Mouse (Mus musculus): ENCODE data around the gene Gabrr3. TPM values are rescaled to one million over a fixed set of nuclear protein-coding genes. Genes with fewer than 3 reads are reported as not detected.

The Gabrr3 gene
- polyA plus RNA-seq, 1 experiment from 2014 or later: not detected

- Histone ChIP-seq H3K4me3 (replicated peaks; ENCODE audit: low read length) (no peak overlapping the region), H3K27ac (ENCODE audit: low read length) (no peak overlapping the region), H3K4me2 (ENCODE audit: low read length) (no peak overlapping the region), H3K4me1 (replicated peaks; ENCODE audit: control insufficient read depth, insufficient read depth, low read length) (no peaks in the 10 kb centered on the region), H3K9ac (replicated peaks; ENCODE audit: low read depth, low read length) (no peak overlapping the region), H3K27me3 (replicated peaks; ENCODE audit: control insufficient read depth, insufficient read depth, low read length) (no peaks in the 10 kb centered on the region), H3K9me3 (ENCODE audit: control insufficient read depth, low read length) (no peaks in the 10 kb centered on the region), H3K36me3 (ENCODE audit: control insufficient read depth, insufficient read depth) (no peaks in the 10 kb centered on the region)
- 60% methylated on average over 9 of the region's 9 CpGs for WGBS
- 0 out of 2 replicates have a peak, but pooled peaks have one; percentile 38 for ATAC-seq
These were observed 13.2 kb downstream of the Gabrr3 start for GRCm38 (mm10) chr16:59420237-59420866.

DNA sequence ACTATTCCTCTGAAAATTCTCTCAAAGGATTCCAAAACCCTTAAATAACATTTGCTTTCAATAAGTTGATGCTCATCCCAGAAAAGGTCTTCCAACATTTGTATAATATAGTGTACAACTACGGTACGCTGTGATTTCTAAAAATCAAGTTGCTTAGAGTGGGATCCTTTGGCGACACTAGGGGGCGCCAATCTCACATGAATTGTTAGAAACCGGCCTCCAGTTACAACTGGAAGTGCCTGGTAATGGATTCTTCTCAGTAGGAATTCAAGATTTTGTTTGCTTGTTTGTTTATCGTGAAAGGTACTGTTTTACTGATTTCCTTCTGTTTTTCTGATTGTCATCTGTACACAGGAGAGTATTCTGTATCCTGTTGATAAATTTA lies 13.7 kb downstream of the Gabrr3 start:
- H3K36me3 ChIP-seq (ENCODE audit: control insufficient read depth, insufficient read depth): no peaks in the 10 kb centered on the region
- no peaks in the 10 kb centered on the region for H3K9me3 ChIP-seq (ENCODE audit: control insufficient read depth, low read length)
- WGBS: 12% methylated on average over 6 of the region's 6 CpGs
- no peak overlapping the region for H3K9ac ChIP-seq (replicated peaks; ENCODE audit: low read depth, low read length)
- H3K4me3 ChIP-seq (replicated peaks; ENCODE audit: low read length): no peak overlapping the region
- no peaks in the 10 kb centered on the region for H3K27me3 ChIP-seq (replicated peaks; ENCODE audit: control insufficient read depth, insufficient read depth, low read length)
- ATAC-seq: peak; percentile 86
- H3K4me1 ChIP-seq (replicated peaks; ENCODE audit: control insufficient read depth, insufficient read depth, low read length): no peaks in the 10 kb centered on the region
- no peak overlapping the region for H3K4me2 ChIP-seq (ENCODE audit: low read length)
- H3K27ac ChIP-seq (ENCODE audit: low read length): no peak overlapping the region

GRCm38 (mm10) chr16:59421571-59422345 lies 14.6 kb downstream of the Gabrr3 start:
- ATAC-seq: no peak
- no peak overlapping the region for H3K4me3 ChIP-seq (replicated peaks; ENCODE audit: low read length)
- no peaks in the 10 kb centered on the region for H3K4me1 ChIP-seq (replicated peaks; ENCODE audit: control insufficient read depth, insufficient read depth, low read length)
- no peaks in the 10 kb centered on the region for H3K36me3 ChIP-seq (ENCODE audit: control insufficient read depth, insufficient read depth)
- H3K9me3 ChIP-seq (ENCODE audit: control insufficient read depth, low read length): no peaks in the 10 kb centered on the region
- 60% methylated on average over 13 of the region's 13 CpGs for WGBS
- H3K4me2 ChIP-seq (ENCODE audit: low read length): no peak overlapping the region
- H3K27me3 ChIP-seq (replicated peaks; ENCODE audit: control insufficient read depth, insufficient read depth, low read length): no peaks in the 10 kb centered on the region
- H3K27ac ChIP-seq (ENCODE audit: low read length): no peak overlapping the region
- no peak overlapping the region for H3K9ac ChIP-seq (replicated peaks; ENCODE audit: low read depth, low read length)

DNA sequence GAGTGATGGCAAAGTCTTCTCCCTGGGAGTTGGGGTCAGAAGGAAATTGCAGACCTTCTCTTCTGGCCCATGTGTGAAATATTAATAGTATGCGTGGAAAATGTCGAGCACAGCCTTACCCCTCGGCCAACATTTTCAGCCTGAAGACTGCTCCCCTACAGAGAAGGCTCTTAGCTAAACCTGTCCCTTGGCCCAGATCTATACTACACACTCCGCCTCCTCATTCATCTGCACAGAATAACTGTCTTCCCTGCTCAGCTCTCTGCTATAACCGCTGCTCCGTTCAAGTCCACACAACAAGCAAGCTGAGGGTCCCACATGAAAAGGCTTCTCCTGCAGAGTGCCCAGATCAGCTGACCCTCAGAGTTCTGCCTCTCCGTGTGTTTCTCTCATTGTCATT lies 20.8 kb downstream of the Gabrr3 start:
- Histone ChIP-seq H3K4me3 (replicated peaks; ENCODE audit: low read length) (no peak overlapping the region), H3K9ac (replicated peaks; ENCODE audit: low read depth, low read length) (no peak overlapping the region), H3K36me3 (ENCODE audit: control insufficient read depth, insufficient read depth) (no peaks in the 10 kb centered on the region), H3K9me3 (ENCODE audit: control insufficient read depth, low read length) (no peaks in the 10 kb centered on the region), H3K27ac (ENCODE audit: low read length) (no peak overlapping the region), H3K4me1 (replicated peaks; ENCODE audit: control insufficient read depth, insufficient read depth, low read length) (no peaks in the 10 kb centered on the region), H3K27me3 (replicated peaks; ENCODE audit: control insufficient read depth, insufficient read depth, low read length) (no peaks in the 10 kb centered on the region), H3K4me2 (ENCODE audit: low read length) (no peak overlapping the region)
- no peak for ATAC-seq
- 63% methylated on average over 7 of the region's 7 CpGs for WGBS

- no peaks in the 10 kb centered on the region for H3K4me1 ChIP-seq (replicated peaks; ENCODE audit: control insufficient read depth, insufficient read depth, low read length)
These were observed 26.0 kb downstream of the Gabrr3 start for GRCm38 (mm10) chr16:59433181-59433580.

DNA sequence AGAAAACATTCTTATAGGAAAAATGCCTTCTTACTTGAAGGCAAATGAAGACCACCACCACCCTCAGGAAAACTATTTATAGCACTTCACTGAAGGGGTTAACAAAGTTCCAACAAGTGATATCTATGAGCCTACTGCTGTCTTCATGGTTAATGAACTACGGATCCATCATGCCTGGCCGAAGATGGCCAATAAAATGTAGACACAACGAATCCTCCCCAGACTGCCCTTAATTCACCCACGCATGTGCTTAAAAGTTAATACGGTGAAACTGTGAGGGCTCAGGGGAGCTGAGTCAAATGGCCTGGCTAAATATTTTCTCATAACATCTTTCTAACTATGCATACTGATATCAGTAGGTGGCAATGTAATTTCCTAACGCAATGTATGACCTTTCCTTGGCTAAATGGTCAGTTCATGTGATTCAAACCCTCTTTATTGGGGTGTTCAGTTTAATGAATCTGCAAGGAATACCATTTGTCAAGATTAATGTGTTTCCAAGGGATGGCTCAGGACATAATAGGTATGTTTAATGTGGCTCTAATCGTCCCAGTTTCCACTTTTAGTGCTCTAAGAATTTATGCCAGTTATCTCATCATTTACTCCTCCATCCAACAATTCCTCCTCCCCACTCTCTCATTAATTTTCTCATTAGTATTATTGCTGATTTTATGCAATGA lies 37.9 kb downstream of the Gabrr3 start:
- Histone ChIP-seq H3K27ac (ENCODE audit: low read length) (no peak overlapping the region), H3K9me3 (ENCODE audit: control insufficient read depth, low read length) (no peaks in the 10 kb centered on the region), H3K4me3 (replicated peaks; ENCODE audit: low read length) (no peak overlapping the region), H3K27me3 (replicated peaks; ENCODE audit: control insufficient read depth, insufficient read depth, low read length) (no peaks in the 10 kb centered on the region), H3K36me3 (ENCODE audit: control insufficient read depth, insufficient read depth) (no peaks in the 10 kb centered on the region), H3K4me2 (ENCODE audit: low read length) (no peak overlapping the region), H3K4me1 (replicated peaks; ENCODE audit: control insufficient read depth, insufficient read depth, low read length) (no peaks in the 10 kb centered on the region), H3K9ac (replicated peaks; ENCODE audit: low read depth, low read length) (no peak overlapping the region)
- 91% methylated on average over 7 of the region's 7 CpGs for WGBS
- ATAC-seq: no peak

More at GRCm38 (mm10) chr16:59433181-59433580, 26.0 kb downstream of the Gabrr3 start:
- H3K36me3 ChIP-seq (ENCODE audit: control insufficient read depth, insufficient read depth): no peaks in the 10 kb centered on the region
- H3K27ac ChIP-seq (ENCODE audit: low read length): no peak overlapping the region
- WGBS: 83% methylated on average over 11 of the region's 11 CpGs
- no peak overlapping the region for H3K4me2 ChIP-seq (ENCODE audit: low read length)
- H3K27me3 ChIP-seq (replicated peaks; ENCODE audit: control insufficient read depth, insufficient read depth, low read length): no peaks in the 10 kb centered on the region
- ATAC-seq: no peak
- H3K9ac ChIP-seq (replicated peaks; ENCODE audit: low read depth, low read length): no peak overlapping the region
- H3K4me3 ChIP-seq (replicated peaks; ENCODE audit: low read length): no peak overlapping the region
- no peaks in the 10 kb centered on the region for H3K9me3 ChIP-seq (ENCODE audit: control insufficient read depth, low read length)

DNA sequence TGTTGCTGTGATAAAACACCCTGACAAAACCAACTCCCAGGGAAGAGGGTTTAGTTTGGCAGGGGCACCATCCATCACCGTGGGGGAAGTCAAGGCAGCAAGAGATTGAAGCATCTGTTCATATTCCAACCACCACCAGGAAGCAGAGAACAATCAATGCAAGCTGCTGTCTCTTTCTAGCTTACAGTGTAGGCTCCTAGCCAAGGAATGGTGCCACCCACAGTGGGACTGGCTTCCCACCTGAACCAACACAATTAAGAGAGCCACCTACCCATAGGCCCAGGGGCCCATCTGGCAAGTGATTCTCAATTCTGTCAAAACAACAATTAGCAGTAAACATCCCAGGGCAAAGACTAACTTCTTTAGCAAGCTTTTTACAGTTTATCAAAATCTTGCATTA lies 41.0 kb downstream of the Gabrr3 start:
- no peaks in the 10 kb centered on the region for H3K27me3 ChIP-seq (replicated peaks; ENCODE audit: control insufficient read depth, insufficient read depth, low read length)
- no peaks in the 10 kb centered on the region for H3K9me3 ChIP-seq (ENCODE audit: control insufficient read depth, low read length)
- no peak overlapping the region for H3K4me2 ChIP-seq (ENCODE audit: low read length)
- no peaks in the 10 kb centered on the region for H3K4me1 ChIP-seq (replicated peaks; ENCODE audit: control insufficient read depth, insufficient read depth, low read length)
- no peak overlapping the region for H3K9ac ChIP-seq (replicated peaks; ENCODE audit: low read depth, low read length)
- no peaks in the 10 kb centered on the region for H3K36me3 ChIP-seq (ENCODE audit: control insufficient read depth, insufficient read depth)
- ATAC-seq: 0 out of 2 replicates have a peak, but pooled peaks have one; percentile 36
- WGBS: 72% methylated on average over 1 of the region's 1 CpGs
- no peak overlapping the region for H3K4me3 ChIP-seq (replicated peaks; ENCODE audit: low read length)
- no peak overlapping the region for H3K27ac ChIP-seq (ENCODE audit: low read length)

- Histone ChIP-seq H3K36me3 (ENCODE audit: control insufficient read depth, insufficient read depth) (no peaks in the 10 kb centered on the region), H3K4me2 (ENCODE audit: low read length) (no peak overlapping the region), H3K9me3 (ENCODE audit: control insufficient read depth, low read length) (no peaks in the 10 kb centered on the region), H3K9ac (replicated peaks; ENCODE audit: low read depth, low read length) (no peak overlapping the region), H3K4me3 (replicated peaks; ENCODE audit: low read length) (no peak overlapping the region), H3K4me1 (replicated peaks; ENCODE audit: control insufficient read depth, insufficient read depth, low read length) (no peaks in the 10 kb centered on the region), H3K27me3 (replicated peaks; ENCODE audit: control insufficient read depth, insufficient read depth, low read length) (no peaks in the 10 kb centered on the region), H3K27ac (ENCODE audit: low read length) (no peak overlapping the region)
- ATAC-seq: no peak
These were observed 42.0 kb downstream of the Gabrr3 start for GRCm38 (mm10) chr16:59449092-59449491.

DNA sequence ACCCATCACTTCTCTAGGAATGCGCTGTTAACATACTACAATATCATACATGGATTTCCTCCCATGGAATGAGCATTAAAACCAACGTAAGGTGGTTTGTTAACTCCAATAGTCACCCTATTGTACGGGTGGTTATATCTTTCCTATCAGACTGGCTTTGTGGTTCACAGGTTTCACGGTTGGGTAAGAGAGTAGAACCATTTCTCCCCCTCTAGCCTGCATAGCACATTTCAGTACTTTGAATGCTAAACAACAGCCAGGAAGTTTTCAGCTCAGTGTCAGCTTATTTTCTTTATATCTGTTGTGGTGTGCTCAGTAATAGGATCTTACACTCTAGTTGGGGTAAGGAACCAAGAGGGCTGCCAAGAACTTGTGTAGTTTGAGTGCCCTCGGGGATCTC lies 44.7 kb downstream of the Gabrr3 start:
- no peaks in the 10 kb centered on the region for H3K36me3 ChIP-seq (ENCODE audit: control insufficient read depth, insufficient read depth)
- H3K9me3 ChIP-seq (ENCODE audit: control insufficient read depth, low read length): no peaks in the 10 kb centered on the region
- no peak overlapping the region for H3K9ac ChIP-seq (replicated peaks; ENCODE audit: low read depth, low read length)
- H3K27me3 ChIP-seq (replicated peaks; ENCODE audit: control insufficient read depth, insufficient read depth, low read length): no peaks in the 10 kb centered on the region
- no peak overlapping the region for H3K4me3 ChIP-seq (replicated peaks; ENCODE audit: low read length)
- WGBS: 92% methylated on average over 5 of the region's 5 CpGs
- no peaks in the 10 kb centered on the region for H3K4me1 ChIP-seq (replicated peaks; ENCODE audit: control insufficient read depth, insufficient read depth, low read length)
- no peak overlapping the region for H3K4me2 ChIP-seq (ENCODE audit: low read length)
- no peak overlapping the region for H3K27ac ChIP-seq (ENCODE audit: low read length)
- ATAC-seq: no peak
